Mouse (Mus musculus) right cerebral cortex, adult 2 months (tissue): ENCODE results near the gene 4933436I01Rik.

ENCODE experiments used
- DNase-seq, 2 experiments: peaks; one replicate each; pipeline ENCODE4 v3.0.0; 2021 to 2022; ENCODE audit warnings: low spot score in 2 of 2

Gene 4933436I01Rik

GRCm38 (mm10) chrX:67921350-67921749 lies at the start of gene 4933436I01Rik:
TSS of gene 4933436I01Rik (minus strand) at chrX:67921450.
- DNase-seq = no peak

GRCm38 (mm10) chrX:67924769-67925470 lies 3.7 kb upstream of the 4933436I01Rik start:
- no peak for DNase-seq

- no peak for DNase-seq
These were observed 37.8 kb downstream of the 4933436I01Rik start for GRCm38 (mm10) chrX:67883406-67883805.
